Mouse (Mus musculus) liver, embryonic 14.5 days (tissue): ENCODE measurements around the gene Tpbg.

ENCODE experiments used
- CTCF ChIP-seq: IDR thresholded peaks from 2 replicates; pipeline ENCODE4 v1.5.1; 2016; ENCODE audit warnings: antibody characterized with exemption, low read depth, control low read depth
- EP300 ChIP-seq: IDR thresholded peaks from 2 replicates; pipeline ENCODE4 v1.6.1; 2016; ENCODE audit warnings: antibody characterized with exemption, low read depth

DNA sequence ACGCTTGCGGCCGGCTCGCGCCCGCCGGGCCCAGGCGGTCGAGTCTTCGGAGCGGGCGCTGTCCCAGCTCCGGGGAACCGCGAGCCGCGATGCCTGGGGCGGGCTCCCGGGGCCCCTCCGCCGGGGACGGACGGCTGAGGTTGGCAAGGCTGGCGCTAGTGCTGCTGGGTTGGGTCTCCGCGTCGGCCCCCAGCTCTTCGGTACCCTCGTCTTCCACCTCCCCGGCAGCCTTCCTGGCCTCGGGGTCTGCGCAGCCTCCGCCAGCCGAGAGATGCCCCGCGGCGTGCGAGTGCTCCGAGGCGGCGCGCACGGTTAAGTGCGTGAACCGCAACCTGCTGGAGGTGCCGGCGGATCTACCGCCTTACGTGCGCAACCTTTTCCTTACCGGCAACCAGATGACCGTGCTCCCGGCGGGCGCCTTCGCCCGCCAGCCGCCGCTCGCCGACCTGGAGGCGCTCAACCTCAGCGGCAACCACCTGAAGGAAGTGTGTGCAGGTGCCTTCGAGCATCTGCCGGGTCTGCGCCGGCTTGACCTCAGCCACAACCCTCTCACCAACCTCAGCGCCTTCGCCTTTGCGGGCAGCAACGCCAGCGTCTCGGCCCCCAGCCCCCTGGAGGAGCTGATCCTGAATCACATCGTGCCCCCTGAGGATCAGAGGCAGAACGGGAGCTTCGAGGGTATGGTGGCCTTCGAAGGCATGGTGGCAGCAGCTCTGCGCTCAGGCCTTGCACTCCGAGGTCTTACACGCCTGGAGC, 1.9 kb downstream of the Tpbg start:
- TF ChIP-seq EP300: no peak
- TF ChIP-seq CTCF: no peak
